Mouse (Mus musculus) liver, embryonic 16.5 days (tissue): ENCODE results near the gene Cdk14. TPM values are rescaled to one million over a fixed set of nuclear protein-coding genes. Genes with fewer than 3 reads are reported as not detected.
"Not testable (repeated sequence)": the region's sequence is repeated elsewhere in the genome, so short reads cannot be mapped to it uniquely, and the experiment has no call there.

ENCODE experiments used
- ATAC-seq: fragments of 200-750 bp; cut with Nextera tagmentation; 2 replicates; pipeline ENCODE4 v1.8.0; 2017; ENCODE audit warnings: low read depth, mild to moderate bottlenecking, moderate number of reproducible peaks, moderate library complexity
- H3K27ac ChIP-seq: fragments of 300-500 bp; sonication (generic); 2 replicates; pipeline ENCODE4 v1.5.1; 2014; ENCODE audit warnings: mild to moderate bottlenecking, low read length
- H3K27me3 ChIP-seq: fragments of 300-500 bp; sonication (generic); 2 replicates; pipeline ENCODE4 v1.6.1; 2014; ENCODE audit warnings: low read depth, low read length, mixed read lengths; ENCODE audit not compliant: control insufficient read depth, insufficient read depth
- H3K36me3 ChIP-seq: fragments of 300-500 bp; sonication (generic); 2 replicates; pipeline ENCODE4 v1.6.1; 2014; ENCODE audit warnings: mild to moderate bottlenecking; ENCODE audit not compliant: control insufficient read depth, insufficient read depth
- H3K4me1 ChIP-seq: fragments of 300-500 bp; sonication (generic); 2 replicates; pipeline ENCODE4 v1.6.1; 2014; ENCODE audit warnings: low read depth, low read length, mixed read lengths; ENCODE audit not compliant: control insufficient read depth
- H3K4me2 ChIP-seq: fragments of 300-500 bp; sonication (generic); 2 replicates; pipeline ENCODE4 v1.6.1; 2014; ENCODE audit warnings: low read depth, low read length, mixed read lengths
- H3K4me3 ChIP-seq: fragments of 300-500 bp; sonication (generic); 2 replicates; pipeline ENCODE4 v1.5.1; 2014; ENCODE audit warnings: low read depth, mild to moderate bottlenecking, low read length
- H3K9ac ChIP-seq: fragments of 300-500 bp; sonication (generic); 2 replicates; pipeline ENCODE4 v1.6.1; 2014; ENCODE audit warnings: low read depth, low read length
- H3K9me3 ChIP-seq: fragments of 300-500 bp; sonication (generic); replicated peaks from 2 replicates; pipeline ENCODE4 v1.6.1; 2016; ENCODE audit warnings: low read length; ENCODE audit not compliant: control insufficient read depth
- WGBS: fragments of 180-500 bp; shearing (Covaris S2); extraction: QIAGEN DNeasy Blood & Tissue Kit; methylation state at CpG from one replicate; pipeline ENCODE4 v1.1.7; 2014; ENCODE audit not compliant: insufficient replicate concordance; 5-methylcytosine and 5-hydroxymethylcytosine counted together
- polyA plus RNA-seq: library from polyadenylated mRNA; unstranded; fragments of >200 nt; fragmentation: Nextera tagmentation; extraction: Ambion mirVana; gene quantifications from 2 replicates; pipeline ENCODE4 v1.2.1, GENCODE M21; 2015

The Cdk14 gene
- polyA plus RNA-seq, 1 experiment from 2014 or later: 1.1 TPM

DNA sequence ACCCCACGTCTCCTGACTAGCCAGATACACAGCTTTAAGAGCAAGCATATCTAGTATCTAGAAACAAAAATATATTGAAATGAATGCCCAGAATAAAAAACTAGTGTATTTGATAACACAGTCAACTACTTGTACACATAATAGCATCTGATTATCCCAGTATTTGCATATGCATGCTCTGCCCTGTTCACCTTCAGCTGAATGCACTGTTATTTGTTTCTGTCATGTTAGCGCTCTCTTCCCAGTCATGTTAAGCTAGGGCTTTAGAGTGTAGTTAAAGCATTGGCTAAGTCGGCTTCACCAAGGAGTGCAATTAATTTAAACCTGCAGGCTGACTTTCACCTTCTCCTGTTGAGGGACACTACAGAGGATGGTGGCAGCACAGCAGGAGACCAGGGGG, 490.5 kb downstream of the Cdk14 start:
- no peak overlapping the region for H3K27ac ChIP-seq
- no peaks in the 10 kb centered on the region for H3K4me1 ChIP-seq
- H3K9ac ChIP-seq: no peak overlapping the region
- H3K27me3 ChIP-seq: no peaks in the 10 kb centered on the region
- no peak overlapping the region for H3K4me3 ChIP-seq
- ATAC-seq: no peak
- WGBS: 62% methylated on average over 3 of the region's 3 CpGs
- no peak overlapping the region for H3K4me2 ChIP-seq
- H3K36me3 ChIP-seq: no peaks in the 10 kb centered on the region
- no peaks in the 10 kb centered on the region for H3K9me3 ChIP-seq

DNA sequence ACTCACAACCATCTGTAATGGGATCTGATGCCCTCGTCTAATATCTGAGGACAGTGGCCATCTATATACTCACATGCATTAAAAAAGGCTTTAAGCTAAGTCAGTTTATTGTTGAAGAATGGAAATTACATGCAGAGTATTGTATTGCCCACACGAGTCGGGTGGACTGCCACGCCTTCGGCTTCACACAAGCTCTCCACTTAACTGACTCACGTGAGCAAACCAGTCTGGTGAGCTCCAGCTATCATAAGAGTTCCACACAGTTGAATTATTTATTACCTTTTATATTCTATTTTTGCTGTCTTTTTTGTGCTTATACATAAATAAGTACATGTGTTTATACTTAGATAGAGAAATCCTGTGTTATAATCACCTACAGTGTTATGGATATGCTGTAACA, 495.2 kb downstream of the Cdk14 start:
- Histone ChIP-seq H3K36me3 (no peaks in the 10 kb centered on the region), H3K27me3 (no peaks in the 10 kb centered on the region), H3K4me2 (no peak overlapping the region), H3K9ac (no peak overlapping the region), H3K27ac (no peak overlapping the region), H3K9me3 (no peaks in the 10 kb centered on the region), H3K4me1 (no peaks in the 10 kb centered on the region), H3K4me3 (no peak overlapping the region)
- 70% methylated on average over 6 of the region's 6 CpGs for WGBS
- ATAC-seq: no peak

DNA sequence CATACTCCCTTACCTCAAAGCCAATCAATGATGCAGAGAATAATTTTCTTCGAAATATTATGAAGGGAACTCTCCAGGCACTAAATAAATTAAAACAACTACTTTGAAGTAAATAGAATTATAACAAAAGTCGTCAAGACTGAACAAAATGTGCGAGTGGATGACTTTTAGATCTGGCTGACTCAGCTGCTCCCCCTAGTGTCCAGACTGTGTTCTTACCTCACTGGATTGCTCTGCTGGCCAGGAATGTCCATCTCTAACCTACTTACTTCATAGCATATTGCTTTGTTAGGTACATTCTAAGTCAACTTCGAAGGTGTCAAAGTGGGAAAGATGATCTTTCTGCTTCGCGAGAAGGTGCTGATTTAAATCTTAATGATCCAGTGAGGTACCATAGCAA, 501.7 kb downstream of the Cdk14 start:
- no peaks in the 10 kb centered on the region for H3K9me3 ChIP-seq
- no peaks in the 10 kb centered on the region for H3K4me1 ChIP-seq
- H3K27me3 ChIP-seq: no peaks in the 10 kb centered on the region
- no peak overlapping the region for H3K4me2 ChIP-seq
- no peak for ATAC-seq
- H3K9ac ChIP-seq: no peak overlapping the region
- H3K4me3 ChIP-seq: no peak overlapping the region
- no peak overlapping the region for H3K27ac ChIP-seq
- no peaks in the 10 kb centered on the region for H3K36me3 ChIP-seq
- 9% methylated on average over 6 of the region's 6 CpGs for WGBS

DNA sequence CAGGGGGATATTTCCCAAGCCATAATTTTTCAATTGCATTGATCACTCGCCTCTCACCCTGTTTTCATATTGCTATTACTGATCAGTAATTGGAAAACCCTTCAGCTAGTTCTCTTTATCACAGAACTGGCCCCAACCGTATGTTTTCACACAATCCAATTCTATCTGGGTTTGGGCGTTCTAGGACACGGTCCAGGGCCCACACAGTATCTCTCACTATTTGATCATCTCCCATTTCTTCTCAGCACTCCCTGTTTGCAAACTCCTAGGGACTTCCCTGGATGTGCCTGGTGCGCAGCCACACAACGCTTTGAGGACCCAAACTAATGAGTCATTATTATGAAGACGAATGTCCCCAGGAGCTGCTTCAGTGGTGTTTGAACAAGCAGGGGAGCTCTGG, 502.4 kb downstream of the Cdk14 start:
- no peaks in the 10 kb centered on the region for H3K4me1 ChIP-seq
- no peak overlapping the region for H3K4me3 ChIP-seq
- H3K4me2 ChIP-seq: no peak overlapping the region
- ATAC-seq: no peak
- no peak overlapping the region for H3K27ac ChIP-seq
- no peaks in the 10 kb centered on the region for H3K36me3 ChIP-seq
- H3K27me3 ChIP-seq: no peaks in the 10 kb centered on the region
- 68% methylated on average over 7 of the region's 7 CpGs for WGBS
- H3K9me3 ChIP-seq: no peaks in the 10 kb centered on the region
- H3K9ac ChIP-seq: no peak overlapping the region

DNA sequence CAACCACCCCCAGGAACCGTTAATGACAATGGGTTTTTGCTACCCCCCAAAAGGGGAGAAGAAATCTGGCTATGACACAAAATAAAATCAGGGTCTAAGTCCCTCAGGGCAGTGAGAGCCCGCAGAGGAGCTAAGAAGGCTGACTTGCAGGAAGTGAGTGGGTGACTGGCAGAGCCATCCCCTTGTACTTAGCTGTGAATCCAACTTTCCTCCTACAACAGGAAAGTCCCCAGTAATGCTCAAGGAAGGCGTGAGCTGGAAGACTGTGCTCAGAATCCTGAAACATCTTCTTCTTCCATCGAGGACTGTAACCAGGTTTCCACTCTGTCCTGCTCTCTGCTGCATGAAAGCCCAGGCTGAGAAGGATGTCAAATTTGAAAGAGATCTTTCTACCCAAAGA, 502.8 kb downstream of the Cdk14 start:
- H3K4me3 ChIP-seq: no peak overlapping the region

DNA sequence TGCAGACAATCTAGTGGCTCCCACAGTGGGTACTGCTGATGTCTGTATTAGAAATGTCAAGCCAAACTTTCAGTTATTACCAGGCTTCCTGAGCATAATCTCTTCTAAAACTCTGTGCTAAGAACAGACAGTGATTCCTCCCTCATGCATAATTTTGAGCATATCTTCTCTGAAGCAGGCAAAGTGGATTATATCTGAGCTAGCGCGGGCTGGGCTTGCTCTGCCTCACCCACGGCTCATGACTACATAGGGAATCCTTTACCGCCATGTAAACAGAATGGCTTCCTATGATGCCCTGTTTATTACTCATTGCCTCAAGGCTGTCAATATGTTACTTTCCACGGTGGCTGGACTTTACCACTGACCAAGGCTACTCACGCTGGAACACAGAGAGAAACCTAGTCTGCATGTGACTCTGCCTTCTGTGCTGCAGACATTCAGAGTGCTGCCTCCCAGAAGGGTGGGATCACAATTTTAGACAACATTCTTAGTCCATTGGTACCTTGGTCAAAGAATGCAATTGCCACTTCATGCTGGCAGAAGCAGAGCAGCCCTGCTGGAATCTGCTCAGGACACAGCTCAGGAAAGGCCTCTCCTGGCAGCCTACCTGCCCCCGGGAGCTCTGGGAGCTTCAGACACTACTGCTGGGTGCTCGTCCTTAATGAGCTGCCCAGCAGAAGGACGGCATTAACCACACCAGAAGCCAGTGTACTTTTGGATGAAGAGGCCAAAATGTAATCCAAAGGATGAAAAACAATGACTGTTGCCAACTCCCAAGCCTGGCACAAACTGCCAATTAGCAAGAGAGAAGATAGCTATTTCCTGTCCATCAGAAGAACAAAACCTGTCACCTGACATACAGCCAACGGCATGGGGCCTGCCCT, 503.5 kb downstream of the Cdk14 start:
- 64% methylated on average over 10 of the region's 10 CpGs for WGBS

More for the DNA sequence above, 502.8 kb downstream of the Cdk14 start:
- H3K36me3 ChIP-seq: no peaks in the 10 kb centered on the region
- no peaks in the 10 kb centered on the region for H3K4me1 ChIP-seq
- no peak overlapping the region for H3K4me2 ChIP-seq
- no peak overlapping the region for H3K9ac ChIP-seq
- H3K9me3 ChIP-seq: no peaks in the 10 kb centered on the region
- H3K27ac ChIP-seq: no peak overlapping the region
- WGBS: 57% methylated on average over 4 of the region's 4 CpGs
- ATAC-seq: no peak
- H3K27me3 ChIP-seq: no peaks in the 10 kb centered on the region

DNA sequence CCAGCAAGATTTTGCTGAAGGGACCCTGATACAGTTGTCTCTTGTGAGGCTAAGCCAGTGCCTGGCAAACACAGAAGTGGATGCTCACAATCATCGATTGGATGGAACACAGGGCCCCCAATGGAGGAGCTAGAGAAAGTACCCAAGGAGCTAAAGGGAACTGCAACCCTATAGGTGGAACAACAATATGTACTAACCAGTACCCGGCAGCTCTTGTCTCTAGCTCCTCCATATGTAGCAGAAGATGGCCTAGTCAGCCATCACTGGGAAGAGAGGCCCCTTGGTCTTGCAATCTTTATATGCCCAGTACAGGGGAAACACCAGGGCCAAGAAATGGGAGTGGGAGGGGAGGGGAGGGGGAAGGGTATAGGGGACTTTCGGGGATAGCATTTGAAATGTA, 515.2 kb downstream of the Cdk14 start:
- H3K4me1 ChIP-seq, H3K9ac ChIP-seq, H3K27me3 ChIP-seq, H3K36me3 ChIP-seq, H3K9me3 ChIP-seq, H3K4me2 ChIP-seq, ATAC-seq, H3K4me3 ChIP-seq, H3K27ac ChIP-seq: not testable (repeated sequence)
- 54% methylated on average over 3 of the region's 3 CpGs for WGBS

More for the DNA sequence above, 503.5 kb downstream of the Cdk14 start:
- no peak overlapping the region for H3K4me3 ChIP-seq
- no peak for ATAC-seq
- H3K27ac ChIP-seq: no peak overlapping the region
- H3K9ac ChIP-seq: no peak overlapping the region
- H3K36me3 ChIP-seq: no peaks in the 10 kb centered on the region
- H3K9me3 ChIP-seq: no peaks in the 10 kb centered on the region
- H3K4me2 ChIP-seq: no peak overlapping the region
- H3K27me3 ChIP-seq: no peaks in the 10 kb centered on the region
- no peaks in the 10 kb centered on the region for H3K4me1 ChIP-seq

DNA sequence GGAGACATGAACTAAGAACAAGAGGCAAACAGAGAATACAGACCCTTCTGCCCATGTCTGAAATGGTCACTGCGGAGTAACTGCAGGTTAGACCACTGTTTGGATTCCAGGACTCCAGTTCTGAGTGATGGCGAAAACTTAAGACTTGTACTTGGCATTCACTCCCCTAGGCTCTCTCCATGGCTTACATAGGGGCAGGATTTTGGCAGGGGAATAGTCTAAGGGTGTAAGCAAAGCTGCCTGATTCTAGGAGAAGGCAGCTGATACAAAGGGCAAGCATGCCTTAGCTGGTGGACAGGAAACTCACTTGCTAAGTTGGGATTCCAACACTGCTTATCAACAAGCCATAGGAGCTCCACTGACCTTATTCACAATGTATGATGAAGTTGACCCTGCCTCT, 521.9 kb downstream of the Cdk14 start:
- 76% methylated on average over 2 of the region's 2 CpGs for WGBS
- no peak overlapping the region for H3K9ac ChIP-seq

DNA sequence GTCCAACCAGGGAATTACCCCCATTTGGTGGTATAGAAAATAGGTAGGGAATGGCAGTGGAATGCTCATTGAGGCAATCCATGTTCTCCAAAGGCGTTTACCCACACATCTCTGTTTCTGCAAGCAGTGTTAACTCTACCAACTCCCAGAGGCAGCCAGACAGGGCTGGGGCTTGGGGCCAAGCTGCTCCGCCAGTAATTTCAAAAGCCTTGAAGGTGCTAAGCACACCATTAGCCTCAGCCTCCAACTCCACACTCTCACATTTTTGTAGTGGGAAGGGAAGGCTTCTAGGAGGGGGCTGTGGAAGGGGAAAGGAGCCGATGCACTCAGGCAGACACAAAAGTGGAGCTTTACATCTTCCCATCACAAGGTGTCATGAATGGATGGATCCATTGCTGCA, 525.1 kb downstream of the Cdk14 start:
- Histone ChIP-seq H3K27me3 (no peaks in the 10 kb centered on the region), H3K4me2 (no peak overlapping the region), H3K9me3 (no peaks in the 10 kb centered on the region), H3K27ac (no peak overlapping the region), H3K4me1 (no peaks in the 10 kb centered on the region), H3K9ac (no peak overlapping the region), H3K4me3 (no peak overlapping the region), H3K36me3 (no peaks in the 10 kb centered on the region)
- WGBS: 50% methylated on average over 3 of the region's 3 CpGs
- ATAC-seq: no peak

More for the DNA sequence above, 521.9 kb downstream of the Cdk14 start:
- Histone ChIP-seq H3K36me3 (no peaks in the 10 kb centered on the region), H3K27me3 (no peaks in the 10 kb centered on the region), H3K4me2 (no peak overlapping the region), H3K4me3 (no peak overlapping the region), H3K4me1 (no peaks in the 10 kb centered on the region), H3K27ac (no peak overlapping the region), H3K9me3 (no peaks in the 10 kb centered on the region)
- no peak for ATAC-seq
